Mouse (Mus musculus): ENCODE data around the gene Tapbp. TPM values are rescaled to one million over a fixed set of nuclear protein-coding genes. Genes with fewer than 3 reads are reported as not detected.
A peak's percentile ranks its signal among the peaks of the same experiment; 100 is the strongest.

Gene Tapbp
- total and polyA plus RNA-seq, 3 experiments, result 45.3 to 134 (median 116) TPM

DNA sequence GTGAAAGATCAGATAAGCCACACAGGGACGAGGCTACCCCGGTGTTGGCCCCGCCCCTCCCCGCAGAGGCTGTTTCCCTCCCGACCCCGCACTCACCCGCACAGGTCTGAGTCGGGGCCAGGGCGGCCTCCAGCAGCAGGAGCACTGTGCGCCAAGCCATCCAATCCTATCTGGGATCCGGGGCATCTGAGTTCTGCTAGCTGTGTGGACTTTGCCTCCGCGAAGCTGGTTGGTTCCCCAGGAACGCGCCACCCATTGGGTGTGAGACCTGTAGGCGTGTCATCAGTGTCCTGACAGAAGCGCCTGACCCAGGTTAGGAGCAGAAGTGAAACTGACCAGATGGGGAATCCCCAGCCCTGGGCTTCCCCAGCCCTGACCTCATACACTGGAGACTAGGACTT is 62.9 kb downstream of the Tapbp start (continued):
- TF ChIP-seq TBP (conservative IDR thresholded peaks at IDR 0.05; ENCODE audit: low read depth, low read length) (peak; percentile 78), E2F4 (IDR thresholded peaks at IDR 0.05; ENCODE audit: insufficient replicate concordance, low read depth, low read length) (no peak), USF2 (conservative IDR thresholded peaks at IDR 0.05; ENCODE audit: low read depth, low read length) (no peak), POLR2A (IDR thresholded peaks at IDR 0.05; ENCODE audit: low read depth, low read length) (peak; percentile 76), PAX5 (IDR thresholded peaks at IDR 0.05; ENCODE audit: low read length) (no peak), GABPA (IDR thresholded peaks at IDR 0.05; ENCODE audit: insufficient replicate concordance, low read depth, low read length) (no peak), ZNF384 (IDR thresholded peaks at IDR 0.05; ENCODE audit: low read depth, low read length) (no peak), EP300 (IDR thresholded peaks at IDR 0.05; ENCODE audit: low read length) (peak; percentile 93), SMC3 (IDR thresholded peaks at IDR 0.05; ENCODE audit: low read depth, low read length) (no peak), NRF1 (IDR thresholded peaks at IDR 0.05; ENCODE audit: low read depth, low read length) (no peak), KAT2A (IDR thresholded peaks at IDR 0.05; ENCODE audit: insufficient replicate concordance, low read length) (no peak), ZC3H11A (IDR thresholded peaks at IDR 0.05; ENCODE audit: low read depth, low read length) (no peak), ZKSCAN1 (IDR thresholded peaks at IDR 0.05; ENCODE audit: borderline replicate concordance, low read depth, low read length) (no peak), MAX (IDR thresholded peaks at IDR 0.05; ENCODE audit: low read length) (peak; percentile 69), ZMIZ1 (IDR thresholded peaks at IDR 0.05; ENCODE audit: low read depth, low read length) (peak; percentile 72)

Other genes starting within 250 kb of the Tapbp start
Only the 20 nearest of the 30 such genes appear.
- gene Kank3, start 105.4 kb upstream of the Tapbp start, total RNA-seq (2012; rRNA removed), result 10.8 and 15.7 TPM in 2 replicates
- gene Kank3, start 105.4 kb upstream of the Tapbp start, total RNA-seq (2014; rRNA removed), result 0.50 and 0.81 TPM in 2 replicates
- gene Kank3, start 105.4 kb upstream of the Tapbp start, polyA plus RNA-seq (2012; ENCODE audit: insufficient read length, low read depth), result 0.78 and 1.8 TPM in 2 replicates
- gene Rps28, start 91.3 kb upstream of the Tapbp start, total RNA-seq (2012; rRNA removed), result 4,496 and 4,575 TPM in 2 replicates
- gene Rps28, start 91.3 kb upstream of the Tapbp start, total RNA-seq (2014; rRNA removed), result 696 and 765 TPM in 2 replicates
- gene Rps28, start 91.3 kb upstream of the Tapbp start, polyA plus RNA-seq (2012; ENCODE audit: insufficient read length, low read depth), result 782 and 837 TPM in 2 replicates
- gene Ndufa7, start 91.3 kb upstream of the Tapbp start, total RNA-seq (2012; rRNA removed), result 316 and 364 TPM in 2 replicates
- gene Ndufa7, start 91.3 kb upstream of the Tapbp start, total RNA-seq (2014; rRNA removed), result 168 and 194 TPM in 2 replicates
- gene Ndufa7, start 91.3 kb upstream of the Tapbp start, polyA plus RNA-seq (2012; ENCODE audit: insufficient read length, low read depth), result 153 and 164 TPM in 2 replicates
- 53.7 and 57.1 TPM in 2 replicates for gene Cd320, start 72.8 kb upstream of the Tapbp start, total RNA-seq (2012; rRNA removed)
- 67.1 and 84.2 TPM in 2 replicates for gene Cd320, start 72.8 kb upstream of the Tapbp start, total RNA-seq (2014; rRNA removed)
- 45.3 and 50.9 TPM in 2 replicates for gene Cd320, start 72.8 kb upstream of the Tapbp start, polyA plus RNA-seq (2012; ENCODE audit: insufficient read length, low read depth)
- gene Gm7029, start 42.1 kb upstream of the Tapbp start, total RNA-seq (2012; rRNA removed), result not detected in 2 replicates
- gene Gm7029, start 42.1 kb upstream of the Tapbp start, total RNA-seq (2014; rRNA removed), result not detected in 2 replicates
- gene Gm7029, start 42.1 kb upstream of the Tapbp start, polyA plus RNA-seq (2012; ENCODE audit: insufficient read length, low read depth), result not detected in 2 replicates
- 22.3 and 23.0 TPM in 2 replicates for gene Kifc1, start 25.2 kb upstream of the Tapbp start, total RNA-seq (2012; rRNA removed)
- gene Kifc1, start 25.2 kb upstream of the Tapbp start, total RNA-seq (2014; rRNA removed), result 15.2 and 16.0 TPM in 2 replicates
- 41.2 and 46.6 TPM in 2 replicates for gene Kifc1, start 25.2 kb upstream of the Tapbp start, polyA plus RNA-seq (2012; ENCODE audit: insufficient read length, low read depth)
- not detected in 2 replicates for gene Platr17, start 10.8 kb upstream of the Tapbp start, total RNA-seq (2012; rRNA removed)
- gene Platr17, start 10.8 kb upstream of the Tapbp start, total RNA-seq (2014; rRNA removed), result not detected in 2 replicates
- not detected in 2 replicates for gene Platr17, start 10.8 kb upstream of the Tapbp start, polyA plus RNA-seq (2012; ENCODE audit: insufficient read length, low read depth)
- 33.8 and 48.3 TPM in 2 replicates for gene Daxx, start 6.5 kb upstream of the Tapbp start, total RNA-seq (2012; rRNA removed)
- 31.6 and 32.3 TPM in 2 replicates for gene Daxx, start 6.5 kb upstream of the Tapbp start, total RNA-seq (2014; rRNA removed)
- 53.0 and 64.7 TPM in 2 replicates for gene Daxx, start 6.5 kb upstream of the Tapbp start, polyA plus RNA-seq (2012; ENCODE audit: insufficient read length, low read depth)
- 21.2 and 23.5 TPM in 2 replicates for gene Zbtb22, start within 50 bp of the Tapbp start, total RNA-seq (2012; rRNA removed)
- gene Zbtb22, start within 50 bp of the Tapbp start, total RNA-seq (2014; rRNA removed), result 11.7 and 12.1 TPM in 2 replicates
- gene Zbtb22, start within 50 bp of the Tapbp start, polyA plus RNA-seq (2012; ENCODE audit: insufficient read length, low read depth), result 20.2 and 20.3 TPM in 2 replicates
- gene Rgl2, start 13.6 kb downstream of the Tapbp start, total RNA-seq (2012; rRNA removed), result 23.0 and 25.6 TPM in 2 replicates
- gene Rgl2, start 13.6 kb downstream of the Tapbp start, total RNA-seq (2014; rRNA removed), result 20.1 and 20.4 TPM in 2 replicates
- 29.1 and 31.8 TPM in 2 replicates for gene Rgl2, start 13.6 kb downstream of the Tapbp start, polyA plus RNA-seq (2012; ENCODE audit: insufficient read length, low read depth)
- gene Pfdn6, start 24.4 kb downstream of the Tapbp start, total RNA-seq (2012; rRNA removed), result 140 and 157 TPM in 2 replicates
- gene Pfdn6, start 24.4 kb downstream of the Tapbp start, total RNA-seq (2014; rRNA removed), result 92.3 and 109 TPM in 2 replicates
- 109 and 149 TPM in 2 replicates for gene Pfdn6, start 24.4 kb downstream of the Tapbp start, polyA plus RNA-seq (2012; ENCODE audit: insufficient read length, low read depth)
- 49.7 and 64.5 TPM in 2 replicates for gene Wdr46, start 24.8 kb downstream of the Tapbp start, total RNA-seq (2012; rRNA removed)
- gene Wdr46, start 24.8 kb downstream of the Tapbp start, total RNA-seq (2014; rRNA removed), result 36.8 and 39.8 TPM in 2 replicates
- gene Wdr46, start 24.8 kb downstream of the Tapbp start, polyA plus RNA-seq (2012; ENCODE audit: insufficient read length, low read depth), result 69.4 and 72.4 TPM in 2 replicates
- 3.7 and 4.5 TPM in 2 replicates for gene B3galt4, start 35.6 kb downstream of the Tapbp start, total RNA-seq (2012; rRNA removed)
- 4.2 and 5.2 TPM in 2 replicates for gene B3galt4, start 35.6 kb downstream of the Tapbp start, total RNA-seq (2014; rRNA removed)
- 4.6 and 6.2 TPM in 2 replicates for gene B3galt4, start 35.6 kb downstream of the Tapbp start, polyA plus RNA-seq (2012; ENCODE audit: insufficient read length, low read depth)
- gene Vps52, start 39.9 kb downstream of the Tapbp start, total RNA-seq (2012; rRNA removed), result 38.2 and 39.9 TPM in 2 replicates
- 34.3 and 40.6 TPM in 2 replicates for gene Vps52, start 39.9 kb downstream of the Tapbp start, total RNA-seq (2014; rRNA removed)
- gene Vps52, start 39.9 kb downstream of the Tapbp start, polyA plus RNA-seq (2012; ENCODE audit: insufficient read length, low read depth), result 73.6 and 76.1 TPM in 2 replicates
- 302 and 359 TPM in 2 replicates for gene Rps18, start 40.1 kb downstream of the Tapbp start, total RNA-seq (2012; rRNA removed)
- 205 and 246 TPM in 2 replicates for gene Rps18, start 40.1 kb downstream of the Tapbp start, total RNA-seq (2014; rRNA removed)
- gene Rps18, start 40.1 kb downstream of the Tapbp start, polyA plus RNA-seq (2012; ENCODE audit: insufficient read length, low read depth), result 913 and 991 TPM in 2 replicates
- gene H2-K1, start 84.4 kb downstream of the Tapbp start, total RNA-seq (2012; rRNA removed), result 1,488 and 1,753 TPM in 2 replicates
- gene H2-K1, start 84.4 kb downstream of the Tapbp start, total RNA-seq (2014; rRNA removed), result 1,386 and 1,734 TPM in 2 replicates
- 2,472 and 2,496 TPM in 2 replicates for gene H2-K1, start 84.4 kb downstream of the Tapbp start, polyA plus RNA-seq (2012; ENCODE audit: insufficient read length, low read depth)
- 8.6 and 11.9 TPM in 2 replicates for gene Ring1, start 108.8 kb downstream of the Tapbp start, total RNA-seq (2012; rRNA removed)
- gene Ring1, start 108.8 kb downstream of the Tapbp start, total RNA-seq (2014; rRNA removed), result 11.5 and 13.7 TPM in 2 replicates
- gene Ring1, start 108.8 kb downstream of the Tapbp start, polyA plus RNA-seq (2012; ENCODE audit: insufficient read length, low read depth), result 18.0 and 23.1 TPM in 2 replicates
- 44.8 and 47.1 TPM in 2 replicates for gene H2-Ke6, start 112.2 kb downstream of the Tapbp start, total RNA-seq (2012; rRNA removed)
- gene H2-Ke6, start 112.2 kb downstream of the Tapbp start, total RNA-seq (2014; rRNA removed), result 20.4 and 20.8 TPM in 2 replicates
- 31.7 and 34.5 TPM in 2 replicates for gene H2-Ke6, start 112.2 kb downstream of the Tapbp start, polyA plus RNA-seq (2012; ENCODE audit: insufficient read length, low read depth)
- 116 and 160 TPM in 2 replicates for gene Slc39a7, start 115.8 kb downstream of the Tapbp start, total RNA-seq (2012; rRNA removed)
- 96.8 and 97.2 TPM in 2 replicates for gene Slc39a7, start 115.8 kb downstream of the Tapbp start, total RNA-seq (2014; rRNA removed)
- gene Slc39a7, start 115.8 kb downstream of the Tapbp start, polyA plus RNA-seq (2012; ENCODE audit: insufficient read length, low read depth), result 105 and 108 TPM in 2 replicates
- gene Rxrb, start 115.9 kb downstream of the Tapbp start, total RNA-seq (2012; rRNA removed), result 42.7 and 47.7 TPM in 2 replicates
- gene Rxrb, start 115.9 kb downstream of the Tapbp start, total RNA-seq (2014; rRNA removed), result 27.0 and 27.4 TPM in 2 replicates
- 36.9 and 41.4 TPM in 2 replicates for gene Rxrb, start 115.9 kb downstream of the Tapbp start, polyA plus RNA-seq (2012; ENCODE audit: insufficient read length, low read depth)